Mouse (Mus musculus): Measurements from ENCODE around the gene Fbxo36.

Gene Fbxo36

GRCm38 (mm10) chr1:84890503-84890902, 50.9 kb downstream of the Fbxo36 start:
- no peak for DNase-seq (ENCODE audit: low spot score)

- no peak for DNase-seq (ENCODE audit: low spot score)
Observed at GRCm38 (mm10) chr1:84891746-84892145, 52.1 kb downstream of the Fbxo36 start.

GRCm38 (mm10) chr1:84897364-84897763, 57.7 kb downstream of the Fbxo36 start:
- DNase-seq (ENCODE audit: low spot score): no peak

- no peak for DNase-seq (ENCODE audit: low spot score)
Observed at GRCm38 (mm10) chr1:84899156-84899555, 59.5 kb downstream of the Fbxo36 start.

GRCm38 (mm10) chr1:84904467-84904866, 64.8 kb downstream of the Fbxo36 start:
- DNase-seq (ENCODE audit: low spot score): no peak

DNA sequence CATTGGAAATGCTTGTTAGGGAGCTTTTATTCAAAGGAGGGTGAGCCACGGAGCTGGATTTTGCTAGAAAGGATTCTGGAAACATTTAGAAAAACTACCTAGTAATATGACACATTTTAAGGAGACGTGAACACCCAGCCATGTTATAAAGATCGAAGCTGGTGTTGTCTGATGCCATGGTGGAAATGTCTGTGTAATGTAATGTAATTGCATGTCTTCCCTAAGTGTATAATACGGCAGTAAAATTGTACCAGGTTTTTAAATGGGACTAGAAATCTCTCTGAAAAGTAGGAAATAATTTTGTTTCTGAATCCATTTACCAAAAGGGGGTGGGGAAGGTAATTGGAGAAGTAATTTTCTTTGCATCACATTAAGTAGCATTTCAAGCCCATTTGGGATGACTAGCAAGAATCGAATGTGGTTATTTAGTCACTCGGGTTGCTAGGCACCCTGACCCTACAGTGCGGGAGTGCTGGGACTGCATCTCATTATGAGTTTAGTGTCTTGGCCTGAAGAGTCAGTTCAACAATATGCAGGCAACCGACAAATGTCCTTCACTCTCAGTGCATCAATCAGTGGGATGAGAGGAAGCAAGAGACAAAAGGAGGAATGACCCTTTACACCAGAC, 70.7 kb downstream of the Fbxo36 start:
- DNase-seq (ENCODE audit: low spot score): no peak

- DNase-seq (ENCODE audit: low spot score): no peak
Observed at GRCm38 (mm10) chr1:84912571-84912970, 72.9 kb downstream of the Fbxo36 start.

- no peak for DNase-seq (ENCODE audit: low spot score)
Observed at GRCm38 (mm10) chr1:84915010-84915409, 75.4 kb downstream of the Fbxo36 start.

DNA sequence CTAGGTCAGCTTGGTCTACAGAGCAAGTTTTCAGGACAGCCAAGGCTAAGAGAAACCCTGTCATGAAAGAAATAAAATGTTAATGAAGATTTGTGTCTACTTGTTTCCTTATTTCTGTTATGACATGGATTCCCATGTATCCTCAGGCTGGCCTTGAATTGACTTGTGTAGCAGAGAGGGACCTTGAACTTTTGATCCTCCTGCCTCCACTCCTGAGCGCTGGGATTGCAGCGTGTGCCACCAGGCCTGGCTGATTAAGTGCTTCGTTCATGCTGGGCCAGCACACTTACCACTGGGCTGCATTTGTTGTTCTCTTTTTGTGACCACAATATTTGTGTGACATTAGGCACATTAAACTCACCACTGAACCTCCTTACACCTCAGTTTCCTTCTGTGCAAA, 79.2 kb downstream of the Fbxo36 start:
- DNase-seq (ENCODE audit: low spot score): no peak

DNA sequence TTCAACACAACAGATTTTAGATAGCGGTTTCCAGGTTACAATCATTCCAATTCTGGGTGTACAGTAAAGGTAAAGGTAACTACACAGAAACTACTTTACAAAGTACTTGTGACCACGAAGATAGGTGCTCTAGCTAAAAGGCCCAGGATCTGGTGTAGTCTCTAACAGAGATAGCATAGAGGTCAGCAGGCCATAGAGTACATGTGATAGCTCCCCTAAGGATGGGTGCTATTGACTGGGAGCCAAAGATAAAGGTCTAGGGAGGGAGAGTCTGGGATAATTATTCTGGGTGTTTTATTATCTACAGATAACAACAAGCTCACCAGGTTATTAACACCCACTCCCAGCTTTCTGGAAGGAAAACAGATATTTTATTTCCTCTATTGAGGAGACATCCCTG, 83.8 kb downstream of the Fbxo36 start:
- DNase-seq (ENCODE audit: low spot score): no peak

DNA sequence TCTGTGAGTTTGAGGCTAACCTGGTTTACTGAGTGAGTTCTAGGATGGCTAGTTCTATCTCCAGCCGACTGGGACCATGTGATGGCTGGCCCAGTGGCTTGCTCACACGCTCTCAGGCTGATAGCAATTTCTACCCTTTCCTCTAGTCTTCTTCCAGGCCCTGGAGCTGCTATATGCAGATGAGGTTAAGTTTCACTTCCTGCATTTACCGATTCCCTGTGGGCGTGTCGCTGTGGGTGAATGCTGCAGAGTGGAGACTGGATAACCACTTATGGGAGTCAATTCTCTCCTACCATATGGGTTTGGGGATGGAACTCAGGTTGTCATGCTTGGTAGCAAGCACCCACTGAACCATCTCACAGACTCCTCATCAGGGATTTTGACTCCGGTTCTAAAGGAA, 84.5 kb downstream of the Fbxo36 start:
- DNase-seq (ENCODE audit: low spot score): no peak

DNA sequence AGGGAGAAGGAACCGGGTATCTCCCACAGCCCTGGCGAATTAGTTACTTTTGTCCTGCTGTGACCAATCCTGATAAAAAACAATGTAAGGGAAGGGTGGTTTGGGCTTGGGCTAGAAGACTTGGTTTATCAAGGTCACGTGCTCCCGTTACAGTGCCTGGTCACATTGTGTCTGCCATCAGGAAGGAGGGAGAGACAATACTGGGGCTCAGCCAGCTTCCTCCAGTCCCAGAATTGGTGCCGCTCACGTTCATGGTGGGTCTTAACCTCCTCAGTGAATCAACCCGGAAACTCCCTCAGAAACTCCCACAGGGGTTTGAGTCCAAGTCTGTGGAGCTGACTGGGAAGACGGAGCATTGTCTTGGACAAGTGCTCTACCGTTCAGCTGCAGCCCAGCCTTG, 86.0 kb downstream of the Fbxo36 start:
- DNase-seq (ENCODE audit: low spot score): no peak

- peak; percentile 87 for DNase-seq (ENCODE audit: low spot score)
Observed at GRCm38 (mm10) chr1:84933472-84934150, 94.0 kb downstream of the Fbxo36 start.

DNA sequence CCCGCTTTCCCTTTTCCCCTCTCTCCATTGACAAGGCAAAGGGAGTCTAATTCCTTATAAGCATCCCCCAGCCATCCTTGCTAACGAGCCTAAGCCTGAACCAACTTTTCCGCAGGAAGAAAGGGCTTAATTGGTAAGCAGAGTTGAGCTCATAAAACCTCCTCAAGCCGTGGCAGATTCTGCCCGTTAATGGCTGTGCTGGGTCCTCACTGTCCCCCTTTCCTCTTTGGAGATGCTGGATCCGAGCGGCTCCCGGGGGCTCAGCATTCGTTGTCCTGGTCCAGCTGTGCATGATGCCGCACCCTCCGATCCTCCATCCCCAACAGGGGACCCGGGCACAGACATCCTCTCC, 94.5 kb downstream of the Fbxo36 start:
- no peak for DNase-seq (ENCODE audit: low spot score)

DNA sequence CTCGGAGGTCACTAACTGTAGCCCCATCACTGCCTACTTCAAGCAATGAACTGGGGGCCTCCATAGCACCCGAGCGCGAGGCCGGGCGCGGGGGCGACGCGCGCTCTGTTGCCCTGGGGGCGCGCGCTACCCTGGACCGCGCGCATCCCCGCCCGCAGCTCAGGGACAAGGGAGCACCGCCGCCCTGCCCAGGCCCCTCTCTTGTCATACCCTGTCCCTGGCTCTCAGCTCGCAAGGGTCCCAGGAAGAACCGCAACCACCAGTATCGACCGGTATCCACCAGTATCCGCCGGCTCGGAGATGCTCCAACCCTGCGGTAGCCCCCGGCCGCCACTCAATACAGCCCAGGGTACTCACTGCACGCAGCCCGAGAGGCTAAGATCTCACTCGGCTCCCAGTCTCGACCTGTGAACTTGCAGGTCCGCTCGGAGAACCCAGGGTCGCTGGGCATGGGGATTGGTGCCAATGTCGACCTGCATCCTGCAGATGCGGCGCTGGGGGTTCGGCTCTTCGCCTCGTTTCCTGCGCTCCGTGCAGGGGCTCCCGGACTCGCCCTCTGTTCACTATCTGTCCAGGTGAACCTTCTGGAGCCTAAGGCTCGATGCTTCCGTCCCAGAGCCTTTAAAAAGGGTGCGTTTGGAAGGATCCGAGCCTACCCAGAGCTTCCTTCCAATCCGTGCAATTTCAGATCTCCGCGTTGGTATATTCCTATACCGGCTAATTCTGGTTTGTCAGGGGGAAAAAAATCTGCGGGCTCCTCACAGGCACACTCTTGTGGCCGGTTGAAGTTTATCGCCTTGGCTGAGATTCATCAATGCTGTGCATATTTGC, 95.1 kb downstream of the Fbxo36 start, which contains the start of gene Slc16a14:
TSS of gene Slc16a14 (minus strand) at position 632 of the 831 bp plus-strand sequence.
- DNase-seq (ENCODE audit: low spot score): peak; percentile 83

DNA sequence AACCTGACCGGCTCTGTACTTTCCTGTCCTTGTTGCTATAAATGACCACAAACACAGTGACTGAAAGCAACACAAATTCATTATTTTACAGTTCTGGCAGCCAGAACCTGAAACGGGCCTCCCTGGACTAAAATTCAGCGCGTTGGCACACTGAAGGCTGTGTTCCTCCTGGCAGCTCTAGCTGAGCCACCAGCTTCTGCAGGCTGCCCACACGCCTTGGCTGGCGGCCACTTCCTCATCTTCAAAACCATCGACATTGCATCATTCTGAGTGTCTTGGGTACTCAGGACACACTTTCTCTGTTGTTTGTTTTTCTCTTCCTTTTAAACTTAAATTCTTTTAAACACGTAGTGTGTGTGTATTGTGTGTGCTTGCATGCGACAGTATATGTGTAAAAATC, 96.0 kb downstream of the Fbxo36 start:
- no peak for DNase-seq (ENCODE audit: low spot score)

- no peak for DNase-seq (ENCODE audit: low spot score)
Observed at GRCm38 (mm10) chr1:84936716-84937510, 97.3 kb downstream of the Fbxo36 start.

- no peak for DNase-seq (ENCODE audit: low spot score)
Observed at GRCm38 (mm10) chr1:84939466-84939865, 99.8 kb downstream of the Fbxo36 start.

GRCm38 (mm10) chr1:84940322-84940721, 100.7 kb downstream of the Fbxo36 start:
- no peak for DNase-seq (ENCODE audit: low spot score)

DNA sequence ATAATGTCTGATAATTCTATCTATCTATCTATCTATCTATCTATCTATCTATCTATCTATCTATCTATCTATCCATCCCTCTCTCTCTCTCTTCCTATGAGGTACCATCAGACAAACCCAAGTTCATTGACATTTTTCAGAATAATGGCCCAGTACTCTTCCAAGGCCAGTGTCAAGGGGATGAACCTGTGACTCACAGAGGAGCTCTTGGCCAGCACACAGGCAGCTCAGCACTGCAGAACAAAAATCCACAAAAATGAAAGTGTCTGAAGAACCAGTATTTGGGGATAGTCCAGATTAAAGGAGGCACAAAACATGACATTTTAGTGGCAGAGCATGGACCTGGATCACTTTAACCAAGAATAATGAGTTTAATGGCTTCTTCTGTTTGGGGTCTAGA, 103.0 kb downstream of the Fbxo36 start:
- no peak for DNase-seq (ENCODE audit: low spot score)

- no peak for DNase-seq (ENCODE audit: low spot score)
Observed at GRCm38 (mm10) chr1:84943549-84943948, 103.9 kb downstream of the Fbxo36 start.

GRCm38 (mm10) chr1:84945950-84946349, 106.3 kb downstream of the Fbxo36 start:
- no peak for DNase-seq (ENCODE audit: low spot score)
